Mouse (Mus musculus) kidney, adult 2 months (tissue): ENCODE results near the gene Card11.

Experiments
- CTCF ChIP-seq: fragments of 200-500 bp; conservative IDR thresholded peaks from 2 replicates; pipeline ENCODE4 v1.5.1; 2011; ENCODE audit warnings: low read depth, mild to moderate bottlenecking, control low read depth, low read length, moderate library complexity, mixed read lengths; ENCODE audit not compliant: insufficient read depth, insufficient read length
- POLR2A ChIP-seq: fragments of 200-500 bp; IDR thresholded peaks from one replicate; pipeline ENCODE4 v1.6.1; 2011; ENCODE audit warnings: low read depth, low read length, control low read depth

DNA sequence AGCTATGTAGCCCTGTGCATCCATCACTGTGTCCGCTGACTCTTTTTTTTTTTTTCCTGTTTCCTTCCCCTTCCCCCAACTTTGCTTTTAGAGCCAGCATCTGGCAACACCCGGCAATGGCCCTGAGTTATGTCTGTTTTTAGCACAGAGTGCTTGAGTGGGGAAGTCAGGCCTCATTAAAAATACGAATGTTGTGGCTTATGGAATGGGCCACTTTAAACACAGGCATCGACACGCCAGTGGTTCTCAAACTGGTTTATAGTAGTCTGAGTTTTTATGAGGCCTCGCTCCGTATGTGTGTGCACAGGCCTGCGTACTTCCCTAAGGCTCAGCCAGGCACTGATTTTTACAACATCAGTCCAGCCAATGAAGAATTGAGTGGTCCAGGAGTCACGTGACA, 13.1 kb upstream of the Card11 start:
- TF ChIP-seq CTCF (no peak), POLR2A (no peak)
